Mouse (Mus musculus): ENCODE data around the gene Rora.

Gene Rora

DNA sequence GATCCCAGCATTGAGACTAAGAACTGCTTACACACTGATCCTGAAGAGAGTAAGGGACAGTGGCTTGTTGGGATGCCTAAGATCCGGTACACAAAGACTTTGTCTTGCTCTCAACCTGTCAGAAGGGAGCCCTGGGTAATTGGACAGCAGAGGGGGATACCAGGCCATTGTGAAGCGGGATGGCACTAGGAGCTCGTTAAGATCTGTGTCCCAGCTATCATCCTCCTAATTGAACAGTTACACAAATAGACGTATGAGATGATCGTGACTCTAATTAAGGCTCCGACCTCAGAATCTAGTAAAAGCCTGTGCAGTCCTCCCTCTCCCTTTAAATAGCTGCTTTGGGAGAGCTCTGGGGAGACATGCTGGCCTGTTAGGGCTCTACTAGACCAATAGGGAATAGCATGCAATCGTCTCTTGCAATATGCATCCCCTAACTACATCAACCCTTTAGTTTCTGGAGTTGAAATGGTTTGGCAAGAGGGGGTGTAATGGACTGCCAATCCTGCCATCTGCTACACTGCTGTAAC is 359.7 kb downstream of the Rora start:
- DNase-seq (ENCODE audit: low read depth), result no peak

DNA sequence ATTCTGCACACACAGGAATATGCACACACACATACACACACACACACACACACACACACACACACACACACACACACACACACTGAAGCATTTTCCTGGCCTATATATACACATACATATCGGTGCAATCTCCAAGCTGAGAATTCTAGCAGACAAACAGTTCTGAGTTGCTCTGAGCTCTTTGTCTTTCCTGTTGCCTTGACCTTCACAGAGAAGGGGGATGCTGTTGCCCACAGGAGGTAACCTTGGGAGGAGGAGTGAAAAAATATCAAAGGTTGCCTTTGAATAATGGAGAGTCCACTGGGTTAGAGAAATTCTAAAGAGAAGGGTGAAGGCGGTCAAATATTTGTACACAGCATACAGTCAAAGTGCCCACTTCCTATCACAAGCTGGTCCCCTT is 360.6 kb downstream of the Rora start:
- no peak for DNase-seq (ENCODE audit: low read depth)

DNA sequence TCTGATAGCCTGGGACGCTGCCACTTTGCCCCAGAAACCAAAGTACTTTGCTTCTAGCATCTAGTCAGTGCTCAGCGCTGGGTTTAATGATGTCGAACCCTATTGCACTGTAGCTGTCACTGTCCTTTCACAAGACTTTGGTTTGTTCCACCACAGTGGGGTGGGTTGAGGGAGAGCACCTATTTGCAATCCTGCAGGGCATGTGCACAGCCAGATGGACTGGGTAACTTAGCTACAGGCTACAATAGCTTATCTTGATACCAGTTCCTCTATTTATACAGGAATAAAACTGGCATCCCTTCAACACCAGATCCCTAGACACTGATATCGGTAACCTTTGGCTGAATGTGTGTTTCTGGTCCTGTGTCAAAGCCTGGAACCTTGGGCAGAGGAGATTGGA is 366.8 kb downstream of the Rora start:
- no peak for DNase-seq (ENCODE audit: low read depth)

DNA sequence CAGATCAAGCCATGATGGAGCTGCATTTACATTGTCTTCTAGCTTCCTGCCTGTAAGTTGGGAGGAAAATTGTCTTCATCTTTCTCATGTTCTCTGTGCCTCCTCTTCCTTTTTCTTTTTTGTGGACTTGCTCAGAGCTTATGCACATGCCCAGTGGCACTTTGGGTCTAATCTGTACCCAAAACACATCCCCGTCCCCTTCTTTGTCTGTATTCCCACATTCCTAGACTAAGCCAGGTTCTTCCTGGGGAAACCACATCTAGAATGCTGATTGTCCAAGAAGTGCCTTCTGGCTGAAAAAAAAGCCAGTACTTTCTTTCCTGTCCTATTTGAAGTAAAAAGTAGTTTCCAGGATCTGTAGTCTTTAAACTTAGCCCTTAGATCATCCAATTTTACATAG is 367.9 kb downstream of the Rora start:
- DNase-seq (ENCODE audit: low read depth), result no peak

DNA sequence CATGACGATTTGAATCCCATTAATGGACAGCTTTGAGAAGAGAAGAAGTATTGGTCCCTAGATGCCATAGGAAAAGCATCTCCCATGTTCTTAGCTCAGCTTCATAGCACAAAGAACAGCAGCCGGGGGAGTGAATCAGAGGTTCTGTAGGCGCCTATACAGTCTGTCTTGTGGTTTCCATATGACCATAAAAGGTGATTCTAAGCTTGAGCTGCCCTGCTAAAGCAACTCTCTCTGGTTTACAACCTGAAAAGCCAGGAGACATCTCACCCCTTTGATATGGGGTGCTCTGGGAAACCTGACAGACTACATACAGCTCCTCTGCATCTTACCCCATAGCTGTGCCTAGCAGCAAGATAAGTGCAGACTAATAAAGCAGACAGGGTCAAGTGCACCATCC is 369.7 kb downstream of the Rora start:
- no peak for DNase-seq (ENCODE audit: low read depth)

DNA sequence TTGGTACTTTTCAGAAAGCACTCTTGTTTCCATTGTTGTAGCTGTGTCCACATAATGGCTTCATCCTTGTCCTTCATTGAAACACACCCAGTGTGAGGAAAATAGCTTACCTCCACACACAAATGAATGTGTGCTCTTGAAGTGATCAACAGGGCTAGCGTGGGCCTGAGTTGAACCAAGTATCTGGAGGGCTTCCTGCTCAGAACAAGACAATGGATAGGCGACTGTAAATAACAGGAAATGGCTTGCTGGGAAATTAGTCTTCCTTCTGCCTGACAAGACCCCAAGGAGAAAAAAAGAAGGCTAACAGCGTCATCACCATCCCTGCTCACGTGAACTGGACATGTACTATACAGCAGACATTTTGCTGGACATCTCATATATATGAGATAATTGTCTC is 374.6 kb downstream of the Rora start:
- DNase-seq (ENCODE audit: low read depth), result no peak

DNA sequence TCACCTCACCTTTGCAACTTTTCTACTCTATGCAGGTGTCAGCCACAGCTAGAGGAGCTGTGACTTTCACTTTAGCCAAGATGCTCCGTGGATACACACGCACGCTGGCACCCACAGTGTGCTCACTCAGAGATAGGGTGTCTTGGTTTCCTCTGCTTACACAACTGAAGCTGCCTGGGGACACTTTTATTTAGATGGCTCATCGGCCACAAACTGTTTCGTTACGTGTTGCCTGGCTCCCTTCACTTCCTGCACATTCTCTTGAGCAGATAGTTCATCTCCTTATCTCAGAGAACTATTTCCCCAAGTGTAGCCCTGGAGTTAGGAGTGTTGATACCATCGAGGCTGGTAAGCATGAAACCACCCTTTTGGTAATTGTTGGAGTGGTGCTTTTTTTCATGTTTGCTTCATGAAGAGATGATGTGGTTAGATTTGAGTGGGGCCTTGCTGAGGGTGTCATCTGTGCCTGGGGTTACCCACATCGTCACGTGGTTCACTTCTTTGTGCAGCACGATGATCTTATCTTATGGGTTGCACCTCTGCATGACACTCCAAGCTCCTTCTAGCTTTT is 380.8 kb downstream of the Rora start:
- DNase-seq (ENCODE audit: low read depth), result peak; percentile 84

DNA sequence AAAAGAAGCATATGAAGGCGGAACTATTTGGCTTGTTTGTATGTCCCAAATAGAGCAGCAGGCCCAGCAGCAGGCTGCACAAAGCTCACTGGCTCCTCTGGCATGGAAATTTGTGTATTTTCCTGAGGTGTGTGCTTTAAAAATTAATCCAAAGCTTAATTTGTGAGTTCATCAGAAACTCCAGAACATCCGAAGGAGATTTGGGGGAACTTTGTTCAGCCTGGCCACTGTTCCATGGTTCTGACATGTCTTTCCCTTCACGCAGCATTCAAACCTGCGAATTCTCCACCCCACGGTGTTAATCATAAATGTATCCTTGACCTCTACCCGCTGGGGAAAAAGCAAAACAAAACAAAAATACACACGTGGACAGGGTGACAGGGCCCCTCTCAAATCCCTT is 381.9 kb downstream of the Rora start:
- DNase-seq (ENCODE audit: low read depth), result no peak

DNA sequence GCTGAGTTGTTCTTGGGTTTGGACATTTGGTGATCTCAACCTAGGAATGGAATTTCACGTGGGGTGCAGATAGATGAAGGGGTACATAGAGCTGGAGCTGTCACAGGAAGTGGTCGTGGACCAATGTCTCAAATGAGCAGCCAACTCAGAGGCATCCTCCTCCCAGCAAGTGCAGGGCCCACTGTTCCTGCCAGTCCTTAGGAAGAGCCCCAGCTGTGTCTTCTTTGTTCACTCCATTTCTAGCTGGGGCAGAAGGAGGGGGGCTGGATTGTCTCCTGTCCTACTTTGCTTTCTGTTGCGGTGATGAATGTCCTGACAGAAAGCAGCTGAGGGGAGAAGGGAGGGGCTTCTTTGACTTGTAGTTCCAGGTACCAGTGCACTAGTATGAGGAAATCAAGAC is 382.7 kb downstream of the Rora start:
- no peak for DNase-seq (ENCODE audit: low read depth)

DNA sequence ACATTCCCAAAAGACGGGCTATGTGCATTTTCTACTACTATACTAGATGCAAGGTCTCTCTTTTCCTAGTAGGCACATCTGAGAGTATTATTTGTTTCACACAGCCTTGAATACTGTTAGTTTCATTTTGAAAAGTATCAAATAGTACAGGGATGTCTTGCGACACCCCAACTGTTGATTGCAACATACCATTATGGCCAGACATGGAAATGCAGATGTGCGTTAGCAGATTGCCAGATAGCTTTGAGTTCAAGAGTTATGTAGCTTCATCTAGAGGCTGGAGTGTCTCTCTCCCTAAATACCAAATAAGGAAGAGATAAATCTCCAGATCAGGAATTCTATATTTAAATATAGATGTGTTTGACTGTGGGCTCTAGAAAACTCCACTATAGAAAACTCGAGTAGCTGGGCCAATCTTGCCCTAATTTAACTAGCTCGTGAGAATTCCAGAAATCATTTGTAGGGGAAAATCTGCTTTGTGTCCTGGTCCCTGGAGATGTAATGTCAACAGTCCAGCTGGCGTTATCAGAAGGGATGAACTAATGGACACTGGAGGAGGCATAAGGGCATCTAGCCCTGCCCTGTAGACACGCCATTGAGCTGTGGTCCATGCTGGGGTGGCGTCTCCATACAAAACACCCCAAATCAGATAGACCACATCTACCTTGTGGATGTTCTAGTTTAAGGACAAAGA is 390.5 kb downstream of the Rora start:
- DNase-seq (ENCODE audit: low read depth), result peak; percentile 63

DNA sequence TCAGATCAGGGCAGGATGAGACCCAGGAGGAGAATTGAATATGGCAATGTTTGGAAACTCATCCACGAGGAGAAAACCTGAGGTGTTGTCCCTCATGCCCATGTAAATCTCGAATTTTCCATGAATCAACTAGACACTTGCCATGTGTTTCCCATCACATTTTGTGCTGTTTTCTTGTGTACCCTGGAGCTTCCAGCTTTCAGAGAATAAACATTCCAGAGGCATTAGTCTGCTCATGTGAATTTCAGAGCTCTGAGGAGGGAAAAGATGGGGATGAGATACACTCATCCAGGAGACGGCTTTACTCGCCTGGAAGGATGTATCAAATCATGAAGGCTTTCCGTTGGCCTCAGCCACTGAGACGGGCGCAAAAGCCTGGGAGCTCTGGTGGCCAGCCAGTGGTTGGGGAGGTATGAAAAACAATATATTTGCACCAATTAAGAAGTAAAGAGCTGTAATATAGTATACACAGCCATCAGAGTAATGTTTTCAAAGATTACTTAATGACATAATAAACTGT is 391.1 kb downstream of the Rora start:
- DNase-seq (ENCODE audit: low read depth), result no peak

DNA sequence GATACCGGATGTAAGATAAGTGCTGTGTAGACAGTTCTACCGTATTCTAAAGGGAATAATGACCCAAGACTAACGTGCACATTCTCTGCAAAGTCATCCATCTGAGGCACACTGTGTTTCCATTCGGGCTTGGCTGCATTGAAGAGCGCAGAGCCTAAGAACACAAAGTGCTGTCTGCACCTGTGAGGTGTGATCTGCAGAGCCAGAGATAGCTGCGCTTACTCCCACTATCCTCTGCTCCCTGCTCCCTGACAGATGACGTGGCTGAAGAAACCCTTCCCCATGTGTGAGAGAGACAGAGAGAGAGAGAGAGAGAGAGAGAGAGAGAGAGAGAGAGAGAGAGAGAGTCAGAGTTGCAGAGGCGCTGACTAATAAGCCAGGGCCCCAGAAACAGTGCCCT is 392.3 kb downstream of the Rora start:
- DNase-seq (ENCODE audit: low read depth), result no peak

DNA sequence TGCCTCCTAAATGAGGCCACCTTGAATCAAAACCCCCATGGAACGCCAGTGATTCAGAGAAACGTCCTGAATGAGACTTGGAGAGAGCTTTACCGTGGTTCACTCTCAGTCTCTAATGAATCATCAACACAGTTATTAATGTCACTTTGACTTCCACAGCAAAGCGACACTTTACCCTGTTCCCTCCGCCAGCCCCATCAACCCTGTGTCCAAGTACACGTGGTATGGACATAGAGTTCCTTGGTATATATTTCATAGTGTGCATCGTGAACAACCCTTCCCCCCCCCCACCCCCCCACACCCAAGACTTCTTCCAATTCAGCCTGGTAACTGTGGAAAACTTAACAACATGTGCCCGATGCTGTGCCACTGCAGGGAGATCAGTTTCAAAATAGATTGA is 397.3 kb downstream of the Rora start:
- DNase-seq (ENCODE audit: low read depth), result no peak

DNA sequence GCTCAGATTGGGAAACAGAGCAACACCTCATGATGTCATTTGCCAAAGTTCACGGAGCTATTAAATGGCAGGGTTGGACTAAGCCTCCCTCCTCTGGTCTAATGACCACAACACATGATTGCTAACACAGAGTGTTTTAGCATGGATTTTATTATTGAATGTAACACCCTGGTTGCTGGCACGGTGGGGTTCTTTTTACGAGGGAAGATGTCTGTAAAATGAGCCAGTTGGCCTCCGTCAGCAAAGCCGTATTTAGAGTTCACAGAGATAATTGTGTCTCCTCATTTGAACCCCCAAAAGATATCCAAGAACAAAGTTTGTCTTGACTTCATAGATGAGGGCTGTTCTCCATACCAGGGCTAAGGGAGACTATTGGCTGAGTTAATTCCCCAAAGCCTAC is 398.3 kb downstream of the Rora start:
- no peak for DNase-seq (ENCODE audit: low read depth)

DNA sequence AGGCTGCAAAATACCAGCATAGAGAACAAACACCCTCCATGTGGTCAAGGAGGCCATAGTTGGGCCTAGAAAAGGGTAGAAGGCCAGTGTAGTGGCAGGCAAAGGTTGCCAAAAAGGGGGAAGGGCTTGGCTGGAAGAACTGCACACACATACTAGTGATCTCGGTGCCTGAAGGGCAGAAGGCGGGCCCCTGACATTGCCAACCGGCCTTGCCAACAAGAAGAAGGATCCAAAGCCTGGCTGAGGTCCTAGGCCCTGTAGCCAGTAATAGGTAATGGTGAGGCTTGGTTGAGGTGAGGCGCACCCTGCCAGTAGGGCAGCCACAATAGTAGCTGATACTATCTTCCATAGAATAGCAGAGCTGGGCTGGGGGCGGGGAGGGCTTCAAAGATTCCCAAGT is 401.7 kb downstream of the Rora start:
- no peak for DNase-seq (ENCODE audit: low read depth)

DNA sequence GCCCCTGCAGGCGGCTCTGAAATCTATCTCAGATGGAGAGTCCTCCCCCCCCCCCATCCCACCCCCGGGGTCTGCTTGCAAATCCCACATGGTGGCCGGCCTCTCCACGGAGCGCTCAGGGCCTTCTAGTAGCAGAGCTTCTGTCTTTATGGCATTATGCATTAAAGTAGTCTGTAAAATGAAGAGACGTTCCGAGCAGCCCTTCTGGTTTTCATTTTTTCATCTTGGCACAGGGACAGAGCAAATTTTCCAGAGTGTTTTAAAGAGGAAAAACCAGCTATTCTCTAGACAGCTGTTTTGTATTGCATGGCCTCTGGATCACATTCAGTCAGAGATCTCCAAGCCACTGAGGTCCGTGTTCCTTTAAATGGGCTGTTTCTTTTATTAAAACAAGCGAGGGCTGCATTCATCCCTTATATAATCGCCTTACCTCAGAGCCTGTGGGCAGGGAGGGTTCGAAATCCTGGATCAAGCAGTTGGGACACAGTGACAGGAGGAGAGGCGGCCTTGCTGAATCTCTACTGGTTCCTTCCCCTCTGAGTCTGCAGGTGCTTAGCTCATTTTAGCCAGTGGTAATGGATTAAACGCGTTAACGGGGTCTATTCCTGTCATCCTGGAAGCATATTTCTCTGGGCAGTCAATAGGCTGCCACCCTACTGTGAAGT is 417.7 kb downstream of the Rora start:
- no peak for DNase-seq (ENCODE audit: low read depth)

DNA sequence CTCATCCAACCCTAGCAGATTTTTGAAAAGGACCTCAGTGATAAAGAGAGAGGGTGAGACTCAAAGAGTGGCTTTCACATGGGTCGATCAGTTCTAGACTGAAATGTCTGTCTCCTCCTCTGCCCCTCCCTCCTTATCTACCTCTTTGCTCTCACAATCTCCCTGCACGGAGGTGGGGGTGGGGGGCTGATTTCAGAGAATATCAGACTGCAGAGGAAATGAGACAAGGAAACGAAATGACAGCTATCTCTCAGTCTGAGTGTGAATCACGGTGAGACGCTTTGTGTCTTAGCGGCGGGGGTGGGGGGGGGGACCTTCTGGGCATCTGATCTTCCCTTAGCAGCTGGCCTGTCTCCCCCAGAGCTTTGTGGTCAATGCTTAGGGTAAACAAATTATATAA is 419.7 kb downstream of the Rora start:
- DNase-seq (ENCODE audit: low read depth), result no peak

DNA sequence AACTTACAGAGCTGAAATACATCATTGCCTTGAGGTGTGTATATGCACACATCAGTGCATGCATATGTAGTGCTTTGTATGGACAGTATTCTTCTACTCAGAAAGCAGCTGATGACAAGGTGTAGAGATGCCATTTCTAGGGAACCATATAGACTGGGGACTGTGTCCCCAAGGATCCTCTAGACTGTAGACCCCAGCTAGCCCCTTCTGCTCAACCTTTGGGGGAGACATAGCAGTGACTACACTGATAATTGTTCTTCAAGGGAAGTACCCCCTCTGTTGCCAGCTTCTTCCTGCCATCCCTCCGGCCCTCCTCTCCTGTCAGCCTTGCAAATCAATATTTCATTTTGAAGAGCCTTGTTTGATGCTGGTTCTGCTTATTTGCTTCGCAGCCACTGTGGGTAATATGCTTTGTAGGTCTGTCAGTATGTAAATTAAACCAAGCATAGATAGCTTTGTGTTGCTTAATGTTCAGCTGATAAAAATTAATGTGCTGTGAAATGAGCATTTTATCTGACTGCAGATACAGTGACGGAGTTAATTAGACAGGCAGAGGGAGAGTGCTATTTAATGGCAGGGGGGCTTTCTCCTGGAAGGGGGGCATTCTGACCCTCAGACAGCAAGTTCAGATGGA is 430.6 kb downstream of the Rora start:
- no peak for DNase-seq (ENCODE audit: low read depth)

DNA sequence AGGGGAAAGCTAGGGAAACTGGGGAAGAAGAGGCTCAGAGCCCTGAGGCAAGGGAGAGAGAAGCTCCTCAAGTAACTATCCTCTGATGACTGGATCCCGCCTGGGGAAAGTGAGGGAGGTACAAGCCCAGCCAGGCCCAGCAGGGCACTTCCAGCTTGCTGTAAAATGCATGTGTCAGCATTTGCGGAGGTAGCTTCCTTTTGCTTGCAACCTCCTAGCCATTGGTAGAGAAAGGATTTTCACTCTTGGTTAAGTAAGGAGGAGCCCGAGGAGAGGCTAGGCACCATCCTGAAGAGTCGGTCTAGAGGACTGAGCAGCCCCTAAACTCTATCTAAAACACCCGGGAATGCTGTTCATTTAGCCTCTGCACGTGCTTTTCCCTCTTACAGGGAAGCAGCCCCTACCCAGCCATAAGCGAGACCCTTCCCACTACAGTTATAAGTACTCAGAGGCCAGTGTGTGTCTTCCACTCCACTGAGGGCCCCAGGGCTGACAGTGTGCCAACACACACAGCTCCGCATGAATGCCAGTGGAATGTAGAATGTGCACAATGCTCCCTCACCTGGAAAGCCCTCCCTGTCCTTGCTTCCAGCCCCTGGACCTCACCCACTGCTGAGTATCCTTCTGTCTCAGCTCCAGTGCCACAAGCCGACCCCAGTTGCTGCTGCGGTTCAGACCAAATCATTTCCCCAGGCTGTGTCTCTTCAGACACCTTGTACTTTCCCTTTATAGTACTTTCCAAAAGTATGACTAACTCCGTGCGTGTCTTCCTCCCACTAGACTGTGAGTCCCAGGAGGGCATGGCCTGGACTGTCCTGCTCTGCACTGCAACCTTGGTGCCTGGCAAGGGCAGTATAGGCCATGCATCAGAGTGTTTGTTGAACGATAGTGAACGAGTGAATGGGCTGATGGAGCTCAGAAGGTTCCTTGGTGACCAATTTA is 431.4 kb downstream of the Rora start:
- no peak for DNase-seq (ENCODE audit: low read depth)

DNA sequence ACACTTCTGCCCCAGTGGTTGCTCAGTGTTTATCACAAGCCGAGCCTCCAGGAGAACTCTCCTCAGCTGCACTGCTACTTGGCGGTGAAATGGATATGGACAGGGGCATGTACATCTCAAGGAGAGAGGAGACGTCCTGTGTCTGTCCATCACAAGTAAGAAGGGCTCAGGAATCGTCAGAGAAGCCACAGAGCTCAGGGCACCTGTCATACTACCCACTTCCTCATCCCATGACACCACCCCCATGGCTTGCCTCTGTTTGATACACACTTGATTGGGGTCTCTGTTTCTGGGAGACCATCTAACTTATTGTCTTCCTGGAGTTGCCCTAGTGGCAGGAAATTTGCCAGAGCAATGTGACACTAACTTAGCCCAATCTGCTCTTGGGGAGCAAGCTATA is 433.3 kb downstream of the Rora start:
- DNase-seq (ENCODE audit: low read depth), result no peak

DNA sequence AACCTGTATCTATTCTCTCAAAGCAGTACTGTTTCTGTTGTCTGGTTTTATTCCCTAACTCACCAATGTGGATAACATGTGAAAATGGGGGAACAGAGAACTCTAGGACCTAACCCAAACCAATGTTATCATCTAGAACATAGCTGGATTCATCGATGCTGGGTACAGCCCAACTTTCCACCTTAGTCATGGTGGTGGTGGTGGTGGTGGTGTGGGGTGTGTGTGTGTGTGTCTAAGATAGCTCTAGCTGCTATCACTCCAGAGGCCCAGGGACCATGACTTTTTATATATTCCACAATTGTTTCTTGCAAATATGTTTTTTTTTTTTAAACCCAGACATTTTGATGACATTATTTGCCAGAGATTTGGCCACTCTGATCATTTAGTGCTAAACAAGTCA is 433.7 kb downstream of the Rora start:
- no peak for DNase-seq (ENCODE audit: low read depth)

Data from 416B (cell line).